Mouse (Mus musculus) lung, postnatal 25 days (tissue): Measurements from ENCODE around the gene Olfr323.

Source experiments
- DNase-seq: peaks from one replicate; pipeline ENCODE4 v3.0.0; 2022; ENCODE audit warnings: low spot score

Olfr323 gene

GRCm38 (mm10) chr11:58630401-58630800, at the start of gene Olfr323:
TSS of gene Olfr323 (minus strand) at chr11:58630501.
- no peak for DNase-seq

GRCm38 (mm10) chr11:58671825-58672224, 41.5 kb upstream of the Olfr323 start:
- DNase-seq = no peak

- no peak for DNase-seq
Measured at GRCm38 (mm10) chr11:58669252-58669651, 39.0 kb upstream of the Olfr323 start.

- no peak for DNase-seq
Measured at GRCm38 (mm10) chr11:58658596-58658995, 28.3 kb upstream of the Olfr323 start, which contains the start of gene Olfr322. TSS of gene Olfr322 (plus strand) at chr11:58658782.

- DNase-seq = no peak
Measured at GRCm38 (mm10) chr11:58655151-58655550, 24.9 kb upstream of the Olfr323 start.

GRCm38 (mm10) chr11:58643350-58643749, 13.0 kb upstream of the Olfr323 start:
- no peak for DNase-seq

- DNase-seq = no peak
Measured at GRCm38 (mm10) chr11:58641638-58642358, 11.5 kb upstream of the Olfr323 start.

- DNase-seq = no peak
Measured at GRCm38 (mm10) chr11:58641057-58641456, 10.8 kb upstream of the Olfr323 start.

- DNase-seq = no peak
Measured at GRCm38 (mm10) chr11:58640272-58640867, 10.1 kb upstream of the Olfr323 start, which contains the start of gene Trim58. TSS of gene Trim58 (plus strand) at chr11:58640465.

- no peak for DNase-seq
Measured at GRCm38 (mm10) chr11:58638176-58638701, 7.9 kb upstream of the Olfr323 start.

- peak; percentile 7 for DNase-seq
Measured at GRCm38 (mm10) chr11:58636376-58636977, 6.2 kb upstream of the Olfr323 start.

GRCm38 (mm10) chr11:58634878-58635277, 4.6 kb upstream of the Olfr323 start:
- DNase-seq = no peak

- DNase-seq = no peak
Measured at GRCm38 (mm10) chr11:58626146-58626545, 4.2 kb downstream of the Olfr323 start.

GRCm38 (mm10) chr11:58618793-58619192, 11.5 kb downstream of the Olfr323 start:
- no peak for DNase-seq

GRCm38 (mm10) chr11:58618369-58618768, 11.9 kb downstream of the Olfr323 start:
- no peak for DNase-seq

GRCm38 (mm10) chr11:58615975-58616374, 14.3 kb downstream of the Olfr323 start, which contains the start of gene 2210407C18Rik:
TSS of gene 2210407C18Rik (minus strand) at chr11:58616075.
- no peak for DNase-seq

- no peak for DNase-seq
Measured at GRCm38 (mm10) chr11:58614526-58614925, 15.8 kb downstream of the Olfr323 start.

- no peak for DNase-seq
Measured at GRCm38 (mm10) chr11:58613359-58613758, 16.9 kb downstream of the Olfr323 start.

- no peak for DNase-seq
Measured at GRCm38 (mm10) chr11:58607030-58607429, 23.3 kb downstream of the Olfr323 start.

- DNase-seq = no peak
Measured at GRCm38 (mm10) chr11:58606177-58606919, 24.0 kb downstream of the Olfr323 start.

GRCm38 (mm10) chr11:58605228-58605627, 25.1 kb downstream of the Olfr323 start:
- DNase-seq = no peak

- DNase-seq = no peak
Measured at GRCm38 (mm10) chr11:58604688-58605087, 25.6 kb downstream of the Olfr323 start.
